Mouse (Mus musculus): ENCODE data around the gene 4930519P11Rik. TPM values are rescaled to one million over a fixed set of nuclear protein-coding genes. Genes with fewer than 3 reads are reported as not detected.

Gene 4930519P11Rik
- not detected in 2 replicates for polyA plus RNA-seq (2015; fragmentation: Nextera tagmentation; extraction: Ambion mirVana)

DNA sequence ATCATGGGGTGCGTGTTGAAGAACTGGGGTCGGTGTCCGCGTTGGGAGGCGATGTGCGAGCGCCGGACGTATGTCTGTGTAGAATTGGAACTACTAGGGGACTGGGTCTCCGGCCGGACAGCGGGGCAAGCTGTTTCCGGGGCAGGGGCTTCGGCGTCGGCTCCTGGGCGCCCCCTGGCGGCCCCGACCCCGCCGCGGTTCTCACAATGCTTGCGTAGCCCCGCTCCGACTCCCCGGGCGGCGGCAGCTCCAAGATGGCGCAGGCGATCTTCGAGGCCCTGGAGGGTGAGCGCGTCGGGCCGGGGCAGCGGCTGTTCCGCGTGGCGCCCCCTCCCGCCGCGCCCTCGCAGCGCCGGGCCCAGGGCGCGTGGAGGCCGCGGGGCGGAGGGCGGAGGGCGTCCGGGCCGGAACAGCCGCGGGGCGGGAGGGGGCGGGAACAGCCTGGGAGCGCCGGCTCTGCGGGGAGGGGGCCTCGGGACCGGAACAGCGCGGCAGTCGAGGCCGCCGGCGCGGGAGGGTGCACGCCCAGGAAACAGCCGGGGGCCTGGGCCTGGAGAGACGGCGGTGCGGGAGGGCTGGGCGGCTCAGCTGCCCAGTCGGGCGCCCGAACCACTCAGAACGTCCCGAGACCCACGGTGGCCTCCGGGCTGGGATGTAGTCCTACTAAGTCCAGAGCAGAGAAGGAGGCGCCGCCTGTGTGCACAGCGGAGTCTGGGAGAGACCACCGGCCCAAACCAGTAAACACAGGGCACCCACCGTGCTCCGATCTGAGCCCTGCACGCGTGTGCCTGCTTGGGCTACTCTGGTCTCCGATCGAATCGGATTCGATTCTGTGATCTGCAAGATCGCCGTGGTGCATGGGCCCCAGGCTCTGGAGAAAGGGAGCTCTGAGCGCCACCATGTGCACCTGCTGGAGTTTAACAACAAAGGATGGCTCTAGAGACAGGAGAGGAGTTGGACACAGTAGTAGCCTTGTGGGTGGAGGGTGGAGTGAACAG is at the start of gene 4930519P11Rik, which contains the start of gene Zfp341:
Gene 4930519P11Rik (minus strand): TSS at position 320 of the 998 bp plus-strand sequence.
Gene Zfp341 (plus strand): TSS at position 180 of the 998 bp plus-strand sequence.
- under 1% methylated on average over 85 of the region's 98 CpGs for WGBS
- H3K4me3 ChIP-seq (replicated peaks) = peak within 1 kb of the TSS; percentile 55
- H3K4me2 ChIP-seq (replicated peaks) = peak within 1 kb of the TSS; percentile 83
- H3K9ac ChIP-seq = peak within 1 kb of the TSS; percentile 75
- H3K27ac ChIP-seq = peak within 1 kb of the TSS; percentile 99
- H3K4me1 ChIP-seq (replicated peaks) = peaks cover 9% of the 10 kb centered on the region; the same call in 1 of the 2 replicates
- H3K9me3 ChIP-seq = no peaks in the 10 kb centered on the region
- H3K36me3 ChIP-seq = no peaks in the 10 kb centered on the region
- no peaks in the 10 kb centered on the region for H3K27me3 ChIP-seq (replicated peaks)
- peak; percentile 97 for ATAC-seq

DNA sequence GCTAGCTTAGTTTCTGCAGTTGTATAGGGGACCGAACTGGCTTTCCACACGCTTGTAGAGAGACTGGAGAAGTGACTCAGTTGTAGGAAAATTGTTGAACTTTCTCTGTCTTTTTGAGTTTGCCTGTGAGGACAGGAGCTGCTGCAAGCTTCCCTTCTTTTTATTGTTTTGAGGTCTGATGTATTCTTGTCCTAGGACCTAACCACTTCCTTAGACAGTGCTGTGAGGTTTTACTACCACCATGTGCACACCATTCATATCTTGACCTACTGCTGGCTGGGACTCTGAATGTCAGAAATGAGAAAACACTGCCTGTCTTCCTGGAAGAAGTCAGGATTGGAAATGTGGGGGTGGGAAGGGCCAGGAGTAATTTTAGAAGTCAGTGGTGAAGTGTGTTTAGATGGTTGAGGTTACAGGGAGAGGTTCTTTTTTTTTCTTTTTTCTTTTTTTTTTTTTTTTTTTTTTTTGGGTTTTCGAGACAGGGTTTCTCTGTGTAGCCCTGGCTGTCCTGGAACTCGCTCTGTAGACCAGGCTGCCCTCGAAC is 46.4 kb upstream of the 4930519P11Rik start:
- no peak overlapping the region for H3K4me3 ChIP-seq (replicated peaks)

DNA sequence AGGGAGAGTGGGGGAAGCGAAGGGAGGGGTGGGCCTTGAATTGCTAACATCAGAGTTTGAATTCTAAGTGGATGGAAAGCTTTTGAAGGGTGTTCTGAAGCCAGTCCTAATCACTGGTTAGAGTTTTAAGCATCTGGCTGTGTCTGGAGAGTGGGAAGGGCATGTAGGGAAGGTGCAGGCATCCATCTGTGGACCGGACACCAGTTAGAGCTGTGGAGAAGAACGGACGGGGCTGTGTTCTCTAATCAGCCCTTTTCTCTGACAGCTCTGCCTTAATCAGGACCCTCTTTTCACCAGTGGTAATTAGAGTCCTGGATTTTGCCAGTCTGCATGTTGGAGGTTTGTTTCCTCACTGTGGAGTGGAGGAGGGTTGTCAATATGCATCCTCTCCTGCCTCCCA is 45.8 kb upstream of the 4930519P11Rik start:
- H3K27ac ChIP-seq = peak overlapping the region; percentile 22; the same call in 1 of the 2 replicates
- no peaks in the 10 kb centered on the region; the same call in 1 of the 2 replicates for H3K36me3 ChIP-seq
- H3K9ac ChIP-seq = no peak overlapping the region
- peak overlapping the region; percentile 68 for H3K4me2 ChIP-seq (replicated peaks)
- H3K4me1 ChIP-seq (replicated peaks) = peaks cover 15% of the 10 kb centered on the region
- no peaks in the 10 kb centered on the region for H3K9me3 ChIP-seq
- ATAC-seq = no peak
- WGBS = 85% methylated on average over 4 of the region's 4 CpGs
- H3K4me3 ChIP-seq (replicated peaks) = peak overlapping the region; percentile 10
- no peaks in the 10 kb centered on the region for H3K27me3 ChIP-seq (replicated peaks)

More for the DNA sequence above, 46.4 kb upstream of the 4930519P11Rik start:
- no peak overlapping the region for H3K9ac ChIP-seq
- H3K4me1 ChIP-seq (replicated peaks) = peaks cover 15% of the 10 kb centered on the region
- no peaks in the 10 kb centered on the region for H3K9me3 ChIP-seq
- 93% methylated on average over 5 of the region's 5 CpGs for WGBS
- no peak for ATAC-seq
- no peak overlapping the region for H3K27ac ChIP-seq
- no peaks in the 10 kb centered on the region for H3K27me3 ChIP-seq (replicated peaks)
- H3K36me3 ChIP-seq = no peaks in the 10 kb centered on the region; the same call in 1 of the 2 replicates
- peak overlapping the region; percentile 68 for H3K4me2 ChIP-seq (replicated peaks)

DNA sequence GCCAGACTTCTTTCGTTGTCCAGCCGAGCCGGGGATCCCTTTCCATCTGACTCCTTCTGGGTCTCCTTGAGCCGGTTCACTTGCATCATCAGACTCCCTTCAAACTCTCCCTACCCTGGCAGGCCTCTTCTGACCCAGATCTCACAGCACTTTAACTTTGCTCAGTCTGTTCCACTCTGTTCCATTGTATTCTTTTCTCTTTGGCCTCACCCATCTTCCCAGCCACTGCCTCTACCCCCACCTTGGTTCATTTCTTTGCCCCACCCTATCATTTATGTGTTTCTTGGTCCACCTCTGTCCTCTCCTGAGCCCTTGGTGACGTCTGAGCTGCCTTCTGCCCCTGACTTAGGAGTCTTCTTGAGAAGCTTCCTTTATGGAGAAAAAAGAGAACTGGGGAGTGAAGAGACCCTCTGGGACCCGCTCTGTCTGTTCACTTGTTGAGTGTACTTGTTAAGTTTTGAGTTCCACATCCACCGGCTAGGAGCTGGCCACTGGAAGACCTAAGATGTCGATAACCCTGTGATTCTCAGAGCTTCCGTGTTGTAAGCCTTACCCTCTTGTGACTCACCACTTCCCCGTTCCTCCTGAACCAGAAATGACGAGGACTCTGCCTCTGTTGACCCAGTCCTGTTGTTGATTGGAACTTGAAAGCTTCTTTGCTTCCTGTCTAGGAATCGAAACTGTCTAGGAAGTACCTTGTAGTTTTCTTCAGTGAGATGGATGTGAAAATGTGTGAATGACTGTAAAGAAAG is 44.4 kb upstream of the 4930519P11Rik start:
- H3K27ac ChIP-seq = peak overlapping the region; percentile 86
- H3K9ac ChIP-seq = peak overlapping the region; percentile 87
- H3K27me3 ChIP-seq (replicated peaks) = no peaks in the 10 kb centered on the region
- ATAC-seq = peak; percentile 50
- peaks cover 15% of the 10 kb centered on the region for H3K4me1 ChIP-seq (replicated peaks)
- H3K36me3 ChIP-seq = no peaks in the 10 kb centered on the region; the same call in 1 of the 2 replicates
- H3K4me3 ChIP-seq (replicated peaks) = peak overlapping the region; percentile 85
- H3K4me2 ChIP-seq (replicated peaks) = peak overlapping the region; percentile 68
- H3K9me3 ChIP-seq = no peaks in the 10 kb centered on the region
- 3% methylated on average over 12 of the region's 12 CpGs for whole genome bisulfite sequencing

DNA sequence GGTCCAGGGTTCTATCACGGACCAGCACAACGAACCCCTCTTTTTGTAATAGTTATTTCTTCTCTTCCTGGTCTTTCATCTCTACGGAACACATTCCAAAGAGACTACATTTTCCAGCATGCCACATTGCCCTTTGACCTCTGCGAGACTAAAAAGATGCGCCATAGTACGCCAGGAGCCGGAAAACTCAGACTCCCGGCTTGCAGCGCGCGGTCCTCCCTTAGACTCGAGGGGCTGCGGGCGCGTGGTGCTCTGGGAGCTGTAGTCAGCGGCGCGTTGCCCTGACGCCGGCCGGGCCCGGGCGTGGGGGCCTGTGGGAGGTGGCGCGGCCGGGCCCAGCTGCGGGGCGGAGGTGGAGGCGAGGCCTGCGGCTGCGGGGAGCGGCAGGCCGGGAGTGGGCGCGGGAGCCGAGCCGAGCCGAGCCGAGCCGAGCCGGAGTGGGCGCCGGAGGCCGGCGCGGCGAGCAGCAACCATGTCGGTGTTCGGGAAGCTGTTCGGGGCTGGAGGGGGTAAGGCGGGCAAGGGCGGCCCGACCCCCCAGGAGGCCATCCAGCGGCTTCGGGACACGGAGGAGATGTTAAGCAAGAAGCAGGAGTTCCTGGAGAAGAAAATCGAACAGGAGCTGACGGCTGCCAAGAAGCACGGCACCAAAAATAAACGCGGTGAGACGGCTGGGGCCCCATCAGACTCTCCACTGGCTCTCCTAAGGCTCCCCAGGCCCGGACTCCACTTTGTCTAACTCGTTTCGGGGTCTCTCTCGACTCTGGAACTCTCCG is 43.7 kb upstream of the 4930519P11Rik start:
- no peaks in the 10 kb centered on the region; the same call in 1 of the 2 replicates for H3K36me3 ChIP-seq
- peak overlapping the region; percentile 85 for H3K4me3 ChIP-seq (replicated peaks)
- WGBS = under 1% methylated on average over 67 of the region's 67 CpGs

DNA sequence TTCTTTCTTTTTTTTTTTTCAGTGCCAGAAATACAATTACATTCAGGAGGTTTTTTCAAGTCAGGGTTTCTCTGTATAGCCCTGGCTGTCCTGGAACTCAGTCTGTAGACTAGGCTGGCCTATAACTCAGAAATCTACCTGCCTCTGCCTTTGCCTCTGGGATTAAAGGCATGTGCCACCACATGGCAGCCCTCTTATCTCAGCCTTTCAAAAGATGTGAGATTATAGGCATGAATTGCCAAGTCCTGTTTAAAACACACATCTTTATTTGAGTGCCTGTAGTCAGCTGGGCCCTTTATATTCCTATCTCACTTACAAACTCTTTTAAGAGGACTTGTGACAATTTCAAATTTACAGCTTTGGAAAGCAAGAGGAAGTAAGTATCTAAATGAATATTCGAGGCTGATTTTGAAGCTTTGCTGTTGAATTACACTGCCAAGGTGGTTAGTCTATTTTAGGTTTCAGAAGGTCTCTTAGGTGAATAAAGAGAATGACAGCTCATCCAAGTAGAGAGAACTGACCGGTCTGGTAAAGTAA is 42.7 kb upstream of the 4930519P11Rik start:
- H3K4me3 ChIP-seq (replicated peaks) = peak overlapping the region; percentile 85; the same call in 1 of the 2 replicates
- H3K9ac ChIP-seq = peak overlapping the region; percentile 8; the same call in 1 of the 2 replicates

More for the DNA sequence above, 43.7 kb upstream of the 4930519P11Rik start:
- ATAC-seq = peak; percentile 99
- H3K4me2 ChIP-seq (replicated peaks) = peak overlapping the region; percentile 68
- H3K9me3 ChIP-seq = no peaks in the 10 kb centered on the region
- H3K27ac ChIP-seq = peak overlapping the region; percentile 86
- no peaks in the 10 kb centered on the region for H3K27me3 ChIP-seq (replicated peaks)
- H3K9ac ChIP-seq = peak overlapping the region; percentile 87
- H3K4me1 ChIP-seq (replicated peaks) = peaks cover 15% of the 10 kb centered on the region

DNA sequence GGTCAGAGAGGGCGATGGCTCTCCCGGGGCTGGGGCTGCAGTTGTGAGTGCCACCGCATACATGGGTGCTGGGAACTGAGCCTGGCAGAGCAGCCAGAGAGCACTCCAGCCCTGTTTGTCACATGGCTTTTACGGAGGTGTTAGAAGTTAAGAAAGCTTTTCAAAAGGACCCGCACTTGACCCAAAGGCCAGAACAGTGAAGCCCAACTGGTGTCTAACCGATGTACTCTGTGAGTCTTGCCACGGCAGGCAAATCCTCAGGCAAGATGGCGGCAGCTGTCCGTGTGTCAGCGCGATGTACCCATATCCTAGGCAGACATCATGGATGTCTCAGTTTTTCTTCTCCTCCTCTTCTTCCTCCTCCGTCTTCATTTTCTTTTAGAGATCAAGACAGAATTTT is 41.7 kb upstream of the 4930519P11Rik start:
- H3K27ac ChIP-seq = no peak overlapping the region
- WGBS = 94% methylated on average over 12 of the region's 12 CpGs
- H3K9ac ChIP-seq = no peak overlapping the region
- peaks cover 15% of the 10 kb centered on the region for H3K4me1 ChIP-seq (replicated peaks)
- no peak for ATAC-seq
- no peak overlapping the region for H3K4me3 ChIP-seq (replicated peaks)
- H3K9me3 ChIP-seq = no peaks in the 10 kb centered on the region
- no peak overlapping the region for H3K4me2 ChIP-seq (replicated peaks)
- H3K36me3 ChIP-seq = no peaks in the 10 kb centered on the region
- H3K27me3 ChIP-seq (replicated peaks) = no peaks in the 10 kb centered on the region

More for the DNA sequence above, 42.7 kb upstream of the 4930519P11Rik start:
- no peak for ATAC-seq
- Histone ChIP-seq H3K4me1 (replicated peaks) (peaks cover 15% of the 10 kb centered on the region), H3K36me3 (no peaks in the 10 kb centered on the region; the same call in 1 of the 2 replicates), H3K27me3 (replicated peaks) (no peaks in the 10 kb centered on the region), H3K27ac (peak overlapping the region; percentile 40; the same call in 1 of the 2 replicates), H3K4me2 (replicated peaks) (peak overlapping the region; percentile 48), H3K9me3 (no peaks in the 10 kb centered on the region)
- 74% methylated on average over 2 of the region's 2 CpGs for WGBS

DNA sequence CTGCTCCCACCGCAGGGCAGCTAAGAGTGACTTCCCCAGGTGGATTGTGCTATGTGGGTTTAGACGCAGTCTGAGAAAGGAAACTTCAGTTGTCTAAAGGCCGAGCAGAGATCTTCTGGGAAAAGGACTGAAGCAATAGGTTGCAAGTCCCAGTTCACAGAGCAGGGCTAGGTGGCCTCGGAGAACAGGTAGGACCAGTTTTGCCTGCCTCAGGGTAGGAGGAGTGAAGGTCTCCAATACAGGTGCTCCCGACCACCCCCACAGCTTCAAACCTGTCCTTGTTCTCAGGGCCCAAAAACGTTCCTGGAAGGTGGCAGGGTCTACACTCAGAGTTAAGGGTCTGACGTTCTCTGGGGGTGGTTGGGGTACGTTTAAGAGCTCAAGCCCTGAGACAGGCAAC is 38.1 kb upstream of the 4930519P11Rik start, which contains the start of gene Chmp4b:
Gene Chmp4b (plus strand): TSS at position 343 of the 400 bp plus-strand sequence.
- no peak within 1 kb of the TSS for H3K4me3 ChIP-seq (replicated peaks)
- 37% methylated on average over 8 of the region's 8 CpGs for WGBS
- no peaks in the 10 kb centered on the region for H3K9me3 ChIP-seq
- peak; percentile 86 for ATAC-seq
- no peaks in the 10 kb centered on the region for H3K27me3 ChIP-seq (replicated peaks)
- no peaks in the 10 kb centered on the region for H3K36me3 ChIP-seq
- peak within 1 kb of the TSS; percentile 69 for H3K27ac ChIP-seq
- H3K4me2 ChIP-seq (replicated peaks) = peak within 1 kb of the TSS; percentile 37
- no peak within 1 kb of the TSS for H3K9ac ChIP-seq
- H3K4me1 ChIP-seq (replicated peaks) = 0 out of 2 replicates have a peak, but pooled peaks cover 2% of the 10 kb centered on the region

DNA sequence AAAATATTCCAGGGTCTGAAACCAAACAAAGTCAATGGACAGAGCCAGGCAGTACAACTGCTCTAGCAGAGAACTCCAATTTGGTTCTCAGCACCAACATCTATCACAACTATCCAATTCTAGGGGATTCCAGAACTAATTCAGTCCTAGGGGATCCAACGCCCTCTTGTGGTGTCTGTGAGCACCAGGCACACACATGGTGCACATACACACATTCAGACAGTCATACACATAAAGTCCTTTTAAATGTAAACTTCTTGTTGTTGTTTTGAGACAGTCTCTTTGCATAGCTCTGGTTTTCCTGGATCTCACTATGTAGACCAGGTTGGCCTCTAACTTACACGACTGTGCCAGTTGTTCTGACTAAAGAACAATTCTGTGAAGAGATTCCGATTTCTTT is 37.2 kb upstream of the 4930519P11Rik start:
- H3K4me1 ChIP-seq (replicated peaks) = no peaks in the 10 kb centered on the region
- H3K4me3 ChIP-seq (replicated peaks) = no peak overlapping the region
- no peaks in the 10 kb centered on the region for H3K9me3 ChIP-seq
- no peak overlapping the region for H3K9ac ChIP-seq
- no peaks in the 10 kb centered on the region for H3K27me3 ChIP-seq (replicated peaks)
- ATAC-seq = no peak
- no peak overlapping the region; the same call in 1 of the 2 replicates for H3K27ac ChIP-seq
- no peak overlapping the region for H3K4me2 ChIP-seq (replicated peaks)
- WGBS = 76% methylated on average over 3 of the region's 3 CpGs
- H3K36me3 ChIP-seq = no peaks in the 10 kb centered on the region; the same call in 1 of the 2 replicates

DNA sequence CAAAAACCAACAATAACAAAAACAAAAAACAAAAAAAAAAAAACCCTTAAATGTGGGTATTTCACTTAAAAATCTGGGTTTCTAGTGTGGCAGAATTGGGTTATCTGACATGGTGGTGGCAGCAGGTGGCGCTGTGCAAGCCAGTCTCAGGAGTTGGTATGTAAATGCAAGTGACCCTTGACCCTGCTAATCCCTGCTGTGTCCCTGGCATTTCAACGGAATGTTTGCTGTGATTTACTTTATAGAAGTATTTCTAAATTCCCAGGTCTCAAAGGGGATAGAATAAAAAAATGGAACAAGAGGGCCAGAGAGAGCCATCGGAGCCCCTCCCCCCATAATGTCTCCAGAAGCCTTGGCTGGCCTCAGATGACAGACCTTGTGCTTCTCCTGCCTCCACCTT is 34.8 kb upstream of the 4930519P11Rik start:
- Histone ChIP-seq H3K36me3 (no peaks in the 10 kb centered on the region; the same call in 1 of the 2 replicates), H3K4me1 (replicated peaks) (no peaks in the 10 kb centered on the region), H3K4me3 (replicated peaks) (no peak overlapping the region), H3K27ac (no peak overlapping the region), H3K27me3 (replicated peaks) (no peaks in the 10 kb centered on the region), H3K9ac (no peak overlapping the region), H3K4me2 (replicated peaks) (no peak overlapping the region), H3K9me3 (no peaks in the 10 kb centered on the region)
- ATAC-seq = no peak
- 20% methylated on average over 3 of the region's 3 CpGs for WGBS

DNA sequence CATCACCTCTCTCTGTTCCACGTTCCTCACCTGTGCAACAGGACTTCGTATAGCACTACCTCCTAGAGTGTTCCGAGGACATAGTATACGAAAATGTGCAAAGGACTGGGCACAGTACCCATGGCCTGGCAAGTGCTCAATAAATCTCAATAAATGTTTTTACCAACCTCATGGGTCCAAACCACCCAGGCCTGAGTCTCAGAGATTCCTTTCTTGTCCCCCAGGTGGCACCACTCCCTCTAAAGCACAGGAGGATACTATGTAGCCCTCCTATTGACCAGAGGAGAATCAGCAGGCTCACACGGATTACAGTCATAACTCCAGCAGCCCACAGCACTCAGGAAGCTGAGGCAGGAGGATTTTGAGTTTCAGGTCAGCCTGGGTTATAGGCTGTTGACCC is 33.4 kb upstream of the 4930519P11Rik start:
- 78% methylated on average over 5 of the region's 5 CpGs for WGBS
- Histone ChIP-seq H3K9me3 (no peaks in the 10 kb centered on the region), H3K27me3 (replicated peaks) (no peaks in the 10 kb centered on the region), H3K27ac (no peak overlapping the region), H3K36me3 (no peaks in the 10 kb centered on the region; the same call in 1 of the 2 replicates), H3K4me1 (replicated peaks) (no peaks in the 10 kb centered on the region), H3K9ac (no peak overlapping the region), H3K4me3 (replicated peaks) (no peak overlapping the region), H3K4me2 (replicated peaks) (no peak overlapping the region)
- no peak for ATAC-seq

Measured in intestine, embryonic 15.5 days (tissue).